Comparison of ENCODE assay signal across 23 mouse cellular contexts in genomic region chr19:43769366-43769960, GRCm38 (mm10). TPM values are rescaled to one million over a fixed set of nuclear protein-coding genes. Genes with fewer than 3 reads are reported as not detected.
A peak's percentile ranks its signal among the peaks of the same experiment; 100 is the strongest.
DNase-seq lines count a peak whose midpoint lies in the region; ATAC-seq and TF ChIP-seq lines count a peak whose summit lies in the region.
"Had no signal": no experiment of that assay in that cellular context is flagged by ENCODE, and none has a peak within 500 bp of the region (broad histone marks: within the 10 kb centered on the region; RNA-seq: fewer than 3 reads in every experiment).

No protein-coding gene starts in this region.

- peak; percentile 77 for DNase-seq in kidney, adult 9 months
- no peak for DNase-seq in kidney, postnatal 14 days
- no peak for DNase-seq in liver, postnatal 0 days
- no peak for DNase-seq in liver
- DNase-seq in adrenal gland, postnatal 14 days, result peak; percentile 75
- DNase-seq in thymus, postnatal 10 days (ENCODE audit: low spot score in 2 of 2), result no peak
- DNase-seq: cerebellum, adult 11 months; cerebellum, adult 9-11 months; heart, postnatal 4 days; lung, postnatal 10 days; spleen, adult 18-20 months had no signal

- peak overlapping the region; percentile 77; the same call in 1 of the 2 replicates for H3K27ac ChIP-seq in liver, postnatal 0 days (ENCODE audit: low read depth)
- H3K27ac ChIP-seq: embryonic facial prominence, embryonic 15.5 days; heart, embryonic 10.5 days; hindbrain, embryonic 14.5 days; left cerebral cortex, adult 2 months; midbrain, embryonic 12.5 days had no signal

- no peak overlapping the region for H3K9ac ChIP-seq in liver, postnatal 0 days (replicated peaks)
- H3K9ac ChIP-seq: embryonic facial prominence, embryonic 15.5 days; hindbrain, embryonic 14.5 days; midbrain, embryonic 12.5 days had no signal

- TF ChIP-seq EP300 in liver, postnatal 0 days (IDR thresholded peaks at IDR 0.05; ENCODE audit: low read depth), result no peak

- no peaks in the 10 kb centered on the region for H3K36me3 ChIP-seq in liver, postnatal 0 days (replicated peaks; ENCODE audit: insufficient read depth, low read length)
- H3K36me3 ChIP-seq: embryonic facial prominence, embryonic 15.5 days; heart, embryonic 10.5 days had no signal

- no peak for TF ChIP-seq CTCF in liver, postnatal 0 days (IDR thresholded peaks at IDR 0.05; ENCODE audit: low read depth)

- H3K27me3 ChIP-seq in liver, postnatal 0 days (ENCODE audit: insufficient read depth, low read length), result no peaks in the 10 kb centered on the region
- H3K27me3 ChIP-seq: embryonic facial prominence, embryonic 15.5 days; midbrain, embryonic 12.5 days had no signal

- no peak for ATAC-seq in liver, postnatal 0 days
- ATAC-seq in monocyte, adult 5-6 weeks (replicated peaks; ENCODE audit: insufficient number of reproducible peaks, low FRiP score, low TSS enrichment, poor library complexity, severe bottlenecking), result no peak
- ATAC-seq: forebrain, embryonic 14.5 days; inflammation-experienced regulatory T-cells, adult 6 months had no signal

- no peaks in the 10 kb centered on the region for H3K9me3 ChIP-seq in liver, postnatal 0 days (ENCODE audit: low read length)
- H3K9me3 ChIP-seq: embryonic facial prominence, embryonic 15.5 days; heart, embryonic 10.5 days; midbrain, embryonic 12.5 days had no signal

- 72% methylated on average over 5 of the region's 5 CpGs for WGBS in liver, postnatal 0 days (ENCODE audit: insufficient replicate concordance)

- peaks cover 6% of the 10 kb centered on the region for H3K4me1 ChIP-seq in liver, postnatal 0 days (ENCODE audit: insufficient read depth)
- H3K4me1 ChIP-seq: embryonic facial prominence, embryonic 15.5 days; heart, embryonic 10.5 days; midbrain, embryonic 12.5 days had no signal

- H3K4me2 ChIP-seq in liver, postnatal 0 days (ENCODE audit: low read depth, low read length), result no peak overlapping the region
- H3K4me2 ChIP-seq: embryonic facial prominence, embryonic 15.5 days; hindbrain, embryonic 14.5 days; midbrain, embryonic 12.5 days had no signal

- no peak overlapping the region for H3K4me3 ChIP-seq in liver, postnatal 0 days (ENCODE audit: low read depth, low read length)
- H3K4me3 ChIP-seq: embryonic facial prominence, embryonic 15.5 days; heart, embryonic 10.5 days; left cerebral cortex, adult 2 months; midbrain, embryonic 12.5 days had no signal

RNA-seq across cellular contexts. Expression of gene Abcc2, which starts 12.5 kb away (rescaled TPM):
- 37.7 and 38.3 TPM in 2 replicates for polyA plus RNA-seq in liver, postnatal 0 days (2015; fragmentation: Nextera tagmentation; extraction: Ambion mirVana)
- total RNA-seq in adrenal gland, postnatal 14 days (2021), result 1.8 and 17.0 TPM in 2 replicates
- total RNA-seq in monocyte, adult 5-6 weeks (2017), result 0.76 to 2.6 TPM (median 1.6 TPM) in 3 replicates
- total RNA-seq: heart, postnatal 4 days; left cerebral cortex, postnatal 36 days; MEL had no signal
- polyA plus RNA-seq: C2C12; forebrain, embryonic 14.5 days; inflammation-experienced regulatory T-cells, adult 6 months; midbrain, embryonic 12.5 days; thymus, postnatal 0 days had no signal

RNA-seq across cellular contexts. Expression of gene Cox15, which starts 16.7 kb away (rescaled TPM):
- 3.4 and 3.5 TPM in 2 replicates for polyA plus RNA-seq in liver, postnatal 0 days (2015; fragmentation: Nextera tagmentation; extraction: Ambion mirVana)
- total RNA-seq in adrenal gland, postnatal 14 days (2021), result 31.8 and 32.4 TPM in 2 replicates
- total RNA-seq in monocyte, adult 5-6 weeks (2017), result 5.5 to 10.8 TPM (median 9.4 TPM) in 3 replicates

RNA-seq across cellular contexts. Expression of gene Cutc, which starts 16.7 kb away (rescaled TPM):
- 17.1 and 17.6 TPM in 2 replicates for polyA plus RNA-seq in liver, postnatal 0 days (2015; fragmentation: Nextera tagmentation; extraction: Ambion mirVana)
- total RNA-seq in adrenal gland, postnatal 14 days (2021), result 14.9 and 18.0 TPM in 2 replicates
- total RNA-seq in monocyte, adult 5-6 weeks (2017), result 17.4 to 33.6 TPM (median 27.9 TPM) in 3 replicates

Comparison
In these comparisons a context has a peak if more than half of its experiments do, and no peak if none do; other contexts are left out.
1. DNase-seq: peak in kidney, adult 9 months (single experiment) and adrenal gland, postnatal 14 days (single experiment); none in kidney, postnatal 14 days (single experiment), liver, postnatal 0 days (single experiment), liver (single experiment) and thymus, postnatal 10 days (0 of 2).